Mouse (Mus musculus): ENCODE measurements at regions not wholly inside any gene's neighbourhood (a gene's known extent, or its start where the extent isn't known, plus 50 kb on each side); places are given as distances from the start of the nearest gene placed in this dataset.
A peak's percentile ranks its signal among the peaks of the same experiment; 100 is the strongest.

GRCm38 (mm10) chr2:178885686-178886085 is 455.4 kb downstream of the Cdh26 start:
- TF ChIP-seq CTCF (IDR thresholded peaks at IDR 0.05; ENCODE audit: borderline replicate concordance, insufficient read depth, low read depth, low read length) (peak; percentile 21; the same call in 1 of the 2 replicates), POLR2A (IDR thresholded peaks at IDR 0.05; ENCODE audit: borderline replicate concordance, insufficient read depth, low read length) (no peak)
